Comparison of ENCODE assay signal across 19 mouse cellular contexts in genomic region chr3:137226151-137226550, GRCm38 (mm10).
"Had no signal": no experiment of that assay in that cellular context is flagged by ENCODE, and none has a peak within 500 bp of the region (broad histone marks: within the 10 kb centered on the region; RNA-seq: fewer than 3 reads in every experiment).

No protein-coding gene starts in this region.

- H3K27me3 ChIP-seq: lung, embryonic 15.5 days; midbrain, embryonic 12.5 days; neural tube, embryonic 13.5 days; neural tube, embryonic 15.5 days had no signal

- H3K4me3 ChIP-seq: lung, embryonic 15.5 days; midbrain, embryonic 10.5 days; midbrain, embryonic 12.5 days; myocyte; neural tube, embryonic 13.5 days; neural tube, embryonic 15.5 days had no signal

- ATAC-seq: lung, postnatal 0 days; midbrain, embryonic 16.5 days had no signal

- H3K4me2 ChIP-seq: lung, embryonic 15.5 days; midbrain, embryonic 12.5 days; neural tube, embryonic 13.5 days; neural tube, embryonic 15.5 days had no signal

- H3K36me3 ChIP-seq: lung, embryonic 15.5 days; midbrain, embryonic 10.5 days; midbrain, embryonic 12.5 days; neural tube, embryonic 13.5 days; neural tube, embryonic 15.5 days had no signal

- H3K9ac ChIP-seq: lung, embryonic 15.5 days; midbrain, embryonic 12.5 days; neural tube, embryonic 13.5 days; neural tube, embryonic 15.5 days had no signal

- H3K4me1 ChIP-seq: lung, embryonic 15.5 days; midbrain, embryonic 10.5 days; midbrain, embryonic 12.5 days; neural tube, embryonic 13.5 days; neural tube, embryonic 15.5 days had no signal

- DNase-seq: lung, adult 18-20 months; lung, postnatal 4 days; midbrain, embryonic 14.5 days; retina, postnatal 1 day; right cerebral cortex, adult 18-20 months; right cerebral cortex, postnatal 25 days; right cerebral cortex, postnatal 4 days; spleen, adult 18-20 months; thymus, adult 18-20 months; thymus, postnatal 14 days; thymus, postnatal 36 days had no signal

- H3K27ac ChIP-seq: lung, embryonic 15.5 days; midbrain, embryonic 10.5 days; midbrain, embryonic 12.5 days; neural tube, embryonic 13.5 days; neural tube, embryonic 15.5 days had no signal

- H3K9me3 ChIP-seq: lung, embryonic 15.5 days; midbrain, embryonic 10.5 days; midbrain, embryonic 12.5 days; neural tube, embryonic 13.5 days; neural tube, embryonic 15.5 days had no signal
